Mouse (Mus musculus) MN1 (cell line): ENCODE measurements at regions not wholly inside any gene's neighbourhood (a gene's known extent, or its start where the extent isn't known, plus 50 kb on each side); places are given as distances from the start of the nearest gene placed in this dataset.

Experiments used
- DNase-seq: peaks from one replicate; pipeline ENCODE4 v3.0.0-alpha.2; 2016; ENCODE audit warnings: low spot score

- DNase-seq = no peak
Observed at GRCm38 (mm10) chr13:26594313-26594712, 175.7 kb downstream of the Hdgfl1 start.

DNA sequence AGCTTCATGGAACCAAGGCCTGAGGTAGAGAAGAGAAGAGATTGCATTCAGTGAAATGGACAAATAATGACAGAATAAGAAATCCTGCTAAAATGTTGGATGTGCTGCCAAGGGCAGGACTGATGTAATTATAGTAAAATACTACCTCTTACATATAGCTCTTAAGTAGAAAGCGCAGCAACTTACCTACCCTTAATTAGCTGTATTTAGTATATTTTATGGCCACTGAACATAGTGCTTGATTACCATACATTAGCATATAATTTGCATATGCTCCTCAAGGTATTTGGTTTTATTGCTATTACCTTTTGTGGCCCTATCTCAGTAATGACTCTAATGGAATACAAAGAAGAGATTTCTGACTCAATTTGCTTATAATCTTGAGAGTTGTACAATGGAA lies 176.2 kb downstream of the Hdgfl1 start:
- no peak for DNase-seq

- DNase-seq = no peak
Observed at GRCm38 (mm10) chr13:26575890-26576543, 193.9 kb downstream of the Hdgfl1 start.

GRCm38 (mm10) chr13:26569422-26569821 lies 200.5 kb downstream of the Hdgfl1 start:
- DNase-seq = no peak

DNA sequence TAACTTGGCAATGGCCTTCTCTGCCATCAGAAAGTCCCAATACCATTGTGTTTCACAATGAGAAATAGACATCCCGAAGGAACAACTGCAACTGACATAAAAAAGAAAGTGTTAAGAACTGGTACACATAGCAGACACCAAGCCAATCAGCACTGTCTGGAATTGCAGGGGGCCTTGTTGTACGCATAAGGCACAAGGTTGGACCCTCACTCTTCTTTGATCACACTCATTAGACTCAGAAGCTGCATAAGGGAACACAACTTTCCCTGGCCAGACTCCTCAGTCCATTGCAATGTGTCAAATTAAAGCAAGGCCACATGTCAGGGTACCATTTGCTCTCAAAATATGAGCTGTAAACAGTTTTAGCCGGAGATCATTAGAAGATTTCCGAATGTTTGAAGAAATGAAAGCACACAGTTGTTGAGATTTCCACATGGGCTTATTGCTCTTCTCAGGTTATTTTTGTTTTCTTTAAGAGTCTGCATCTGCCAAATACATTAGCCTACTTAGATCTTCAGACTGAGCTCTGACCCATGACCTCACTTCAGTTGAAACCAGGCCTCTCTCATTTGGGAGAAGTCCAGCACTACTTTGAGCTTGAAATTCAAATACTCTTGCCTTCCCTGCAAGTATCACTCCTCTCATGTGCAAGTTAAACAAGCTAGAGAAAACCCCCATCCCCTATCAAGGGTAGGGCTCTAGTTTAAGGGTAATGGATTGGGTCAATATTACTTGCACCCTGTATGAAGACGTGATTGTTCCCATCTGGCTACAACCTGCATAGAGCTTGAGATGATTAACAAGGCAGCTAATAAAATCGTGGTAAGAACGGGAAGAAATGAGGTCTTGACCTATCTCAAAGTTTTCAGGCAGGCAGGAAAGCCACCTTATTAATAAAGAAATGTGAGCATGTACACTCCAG lies 204.8 kb downstream of the Hdgfl1 start:
- DNase-seq = no peak

DNA sequence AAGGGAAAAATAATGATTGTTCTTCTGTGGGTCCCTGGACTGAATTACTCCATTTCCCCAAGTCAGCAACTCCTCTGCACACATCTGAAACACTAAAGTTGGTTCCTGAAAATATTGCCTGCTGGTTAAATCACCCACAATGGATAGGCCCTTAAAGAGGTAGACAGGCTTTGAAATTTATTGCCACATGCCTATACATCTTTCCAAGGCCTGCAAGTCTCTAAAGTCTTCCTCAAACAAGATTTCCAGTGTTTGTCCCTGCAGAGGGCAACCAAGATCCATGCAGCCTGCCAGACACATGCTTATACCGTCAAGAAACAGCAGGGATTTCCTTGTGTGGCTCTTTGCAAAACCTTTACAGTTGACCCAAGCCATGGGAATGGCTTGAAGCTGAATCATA lies 211.6 kb downstream of the Hdgfl1 start:
- no peak for DNase-seq

- DNase-seq = no peak
Observed at GRCm38 (mm10) chr13:26554266-26554665, 215.7 kb downstream of the Hdgfl1 start.

GRCm38 (mm10) chr13:26552122-26552521 lies 217.8 kb downstream of the Hdgfl1 start:
- DNase-seq = no peak

DNA sequence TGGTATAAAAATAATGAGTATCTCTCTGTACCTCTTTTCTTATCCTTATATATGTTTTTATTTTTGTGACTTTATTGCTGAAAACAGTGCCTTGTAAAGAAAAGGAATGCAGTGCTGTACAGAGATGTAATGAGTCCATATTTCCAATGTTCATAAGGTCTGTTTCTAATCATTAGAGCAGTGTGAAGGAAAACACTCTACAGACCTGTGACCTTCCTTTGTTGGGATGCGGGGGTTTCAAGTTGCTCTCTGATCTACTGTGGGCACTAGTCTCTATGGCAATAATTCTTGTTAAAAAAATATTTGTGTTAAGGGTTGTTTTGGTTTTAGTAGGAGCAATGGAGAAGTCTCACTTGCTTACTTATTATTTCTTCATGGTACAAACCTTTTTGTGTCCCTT lies 231.0 kb downstream of the Hdgfl1 start:
- no peak for DNase-seq

- peak; percentile 21 for DNase-seq
Observed at GRCm38 (mm10) chr13:26536575-26536974, 233.4 kb downstream of the Hdgfl1 start.

- DNase-seq = no peak
Observed at GRCm38 (mm10) chr13:26532761-26533160, 237.2 kb downstream of the Hdgfl1 start.

DNA sequence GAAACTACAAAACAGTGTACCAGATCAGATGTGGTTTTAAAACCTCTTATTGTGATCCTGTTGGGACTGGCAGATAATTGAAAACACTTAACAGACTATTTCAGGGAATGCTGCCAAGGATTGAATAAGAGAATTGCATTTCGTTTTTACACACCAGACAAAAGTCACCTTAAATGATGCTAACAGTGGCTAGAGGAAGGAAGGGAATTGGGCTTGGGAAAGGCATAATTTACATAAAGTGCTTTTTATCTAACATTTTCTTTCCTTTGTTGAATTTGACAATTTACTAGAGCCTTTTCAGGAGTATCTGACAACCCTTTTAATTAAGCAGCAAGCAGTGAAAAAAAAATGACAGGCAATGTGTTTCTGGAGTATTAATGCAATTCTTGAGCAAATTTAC lies 250.9 kb downstream of the Hdgfl1 start:
- peak; percentile 43 for DNase-seq

- DNase-seq = no peak
Observed at GRCm38 (mm10) chr13:26518425-26518824, 251.5 kb downstream of the Hdgfl1 start.

GRCm38 (mm10) chr13:26517646-26518045 lies 252.3 kb downstream of the Hdgfl1 start:
- DNase-seq = no peak

DNA sequence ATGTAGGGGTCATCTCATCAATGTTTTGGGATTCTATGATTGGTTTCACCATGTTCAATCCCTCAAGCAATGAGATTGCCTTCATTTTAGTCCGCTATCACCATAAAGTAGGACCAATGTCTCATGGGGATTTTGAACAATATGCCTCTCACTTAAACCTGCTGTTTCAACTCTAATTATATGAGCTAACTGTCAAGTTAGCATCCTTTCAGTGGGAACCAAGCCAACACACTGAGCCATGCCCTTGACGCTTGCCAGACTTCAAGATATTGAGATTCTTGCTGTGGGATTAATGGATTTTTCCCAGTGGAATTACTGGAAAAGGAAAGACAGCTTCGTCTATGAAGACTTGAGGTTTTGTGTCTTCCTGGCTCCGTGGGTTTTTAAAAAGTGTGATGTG lies 259.5 kb downstream of the Hdgfl1 start:
- DNase-seq = peak; percentile 58

GRCm38 (mm10) chr13:26509841-26510240 lies 260.1 kb downstream of the Hdgfl1 start:
- no peak for DNase-seq

GRCm38 (mm10) chr13:26503744-26504143 lies 266.2 kb downstream of the Hdgfl1 start:
- DNase-seq = no peak

DNA sequence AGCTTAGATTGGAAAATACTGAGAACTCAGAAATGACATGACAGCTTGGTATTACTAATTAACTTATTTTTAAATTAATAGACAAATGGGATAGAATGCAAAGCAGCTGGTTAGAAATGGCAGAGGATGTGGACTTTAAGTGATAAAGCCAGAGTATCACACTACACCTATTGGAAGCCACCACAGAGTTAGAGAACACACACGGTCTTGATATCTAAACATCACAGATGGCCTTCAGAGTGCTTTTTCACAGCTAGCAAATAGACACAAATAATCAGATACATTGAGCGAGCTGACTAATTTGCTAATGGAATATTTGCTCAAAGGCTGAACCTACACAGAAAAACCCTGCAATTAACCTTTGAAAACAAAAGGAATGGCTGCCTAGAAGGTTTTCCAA lies 272.9 kb downstream of the Hdgfl1 start:
- DNase-seq = no peak

DNA sequence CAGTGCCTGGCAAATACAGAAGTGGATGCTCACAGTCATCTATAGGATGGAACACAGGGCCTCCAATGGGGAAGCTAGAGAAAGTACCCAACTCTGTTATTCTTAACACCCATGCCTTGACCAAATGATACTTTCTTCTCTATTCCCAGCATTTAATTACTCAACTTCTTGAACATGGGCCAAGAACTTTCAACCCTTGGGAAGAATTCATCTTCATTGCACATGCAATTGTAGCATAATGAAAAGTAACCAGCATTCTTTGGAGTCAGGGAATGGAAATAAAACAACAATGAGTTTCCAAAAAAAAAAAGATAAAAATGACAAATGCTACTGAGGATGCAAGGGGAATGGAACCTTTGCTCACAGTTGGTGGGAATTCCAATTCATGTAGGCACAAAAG lies 274.1 kb downstream of the Hdgfl1 start:
- no peak for DNase-seq

- DNase-seq = no peak
Observed at GRCm38 (mm10) chr13:26469343-26469742, 300.6 kb downstream of the Hdgfl1 start.

- DNase-seq = no peak
Observed at GRCm38 (mm10) chr13:26467526-26467925, 302.4 kb downstream of the Hdgfl1 start.

GRCm38 (mm10) chr13:26464523-26464922 lies 305.4 kb downstream of the Hdgfl1 start:
- DNase-seq = no peak

- no peak for DNase-seq
Observed at GRCm38 (mm10) chr13:26464096-26464495, 305.9 kb downstream of the Hdgfl1 start.
